In the genomic region with DNA sequence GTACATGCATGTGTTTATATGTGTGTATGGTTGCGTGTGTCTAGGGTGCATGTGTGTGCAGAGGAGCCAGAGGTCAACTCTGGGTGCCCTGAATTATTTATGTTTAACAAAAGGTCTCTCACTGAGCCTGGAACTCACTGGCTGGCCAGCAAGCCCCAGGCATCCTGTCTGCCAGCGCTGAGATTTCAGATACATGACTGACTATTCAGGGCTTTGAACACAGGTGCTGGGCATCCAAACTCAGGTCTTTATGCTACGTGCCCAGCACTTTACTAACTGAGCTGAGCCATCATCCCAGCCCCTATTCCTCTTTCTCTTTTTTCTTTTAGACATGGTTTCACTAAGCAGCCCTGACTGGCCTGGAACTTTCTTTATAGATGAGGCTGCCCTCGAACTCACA, we compare ENCODE assay signal across 16 mouse cellular contexts.
"Had no signal": no experiment of that assay in that cellular context is flagged by ENCODE, and none has a peak within 500 bp of the region (broad histone marks: within the 10 kb centered on the region; RNA-seq: fewer than 3 reads in every experiment).

No protein-coding gene starts in this region.

- DNase-seq: retina, postnatal 1 day; right cerebral cortex, adult 18-20 months; right cerebral cortex, postnatal 14 days; right cerebral cortex, postnatal 25 days; right cerebral cortex, postnatal 4 days; spleen, adult 18-20 months; thymus, adult 18-20 months; thymus, adult 2 months; thymus, postnatal 14 days; thymus, postnatal 25 days; thymus, postnatal 36 days; thymus, postnatal 4 days had no signal

- H3K4me3 ChIP-seq: neural tube, embryonic 13.5 days; neural tube, embryonic 15.5 days; stomach, embryonic 15.5 days had no signal

- H3K4me2 ChIP-seq: neural tube, embryonic 13.5 days; neural tube, embryonic 15.5 days; stomach, embryonic 15.5 days had no signal

- H3K9ac ChIP-seq: neural tube, embryonic 13.5 days; neural tube, embryonic 15.5 days; stomach, embryonic 15.5 days had no signal

- H3K9me3 ChIP-seq: neural tube, embryonic 13.5 days; neural tube, embryonic 15.5 days; stomach, embryonic 15.5 days had no signal

- H3K27me3 ChIP-seq: neural tube, embryonic 13.5 days; neural tube, embryonic 15.5 days; stomach, embryonic 15.5 days had no signal

- H3K27ac ChIP-seq: neural tube, embryonic 13.5 days; neural tube, embryonic 15.5 days; stomach, embryonic 15.5 days; stomach, postnatal 0 days had no signal

- H3K36me3 ChIP-seq: neural tube, embryonic 13.5 days; neural tube, embryonic 15.5 days; stomach, embryonic 15.5 days had no signal
